Mouse (Mus musculus) adrenal gland, adult 2 months (tissue): ENCODE results near the gene Elmsan1. TPM values are rescaled to one million over a fixed set of nuclear protein-coding genes. Genes with fewer than 3 reads are reported as not detected.

Experiments
- DNase-seq: peaks from one replicate; pipeline ENCODE4 v3.0.0; 2021
- polyA plus RNA-seq: library from polyadenylated mRNA; depleted of rRNA; stranded (reverse); fragments of >200 nt; gene quantifications from 2 replicates; pipeline ENCODE4 v1.2.3, GENCODE M21; 2012; rRNA removed
- total RNA-seq, 2 experiments: library from RNA; stranded (reverse); gene quantifications; 2 replicates each; pipeline ENCODE4 v1.2.3; 2021

Elmsan1 gene
- total and polyA plus RNA-seq, 3 experiments = 17.0 to 22.7 (median 20.4) TPM

DNA sequence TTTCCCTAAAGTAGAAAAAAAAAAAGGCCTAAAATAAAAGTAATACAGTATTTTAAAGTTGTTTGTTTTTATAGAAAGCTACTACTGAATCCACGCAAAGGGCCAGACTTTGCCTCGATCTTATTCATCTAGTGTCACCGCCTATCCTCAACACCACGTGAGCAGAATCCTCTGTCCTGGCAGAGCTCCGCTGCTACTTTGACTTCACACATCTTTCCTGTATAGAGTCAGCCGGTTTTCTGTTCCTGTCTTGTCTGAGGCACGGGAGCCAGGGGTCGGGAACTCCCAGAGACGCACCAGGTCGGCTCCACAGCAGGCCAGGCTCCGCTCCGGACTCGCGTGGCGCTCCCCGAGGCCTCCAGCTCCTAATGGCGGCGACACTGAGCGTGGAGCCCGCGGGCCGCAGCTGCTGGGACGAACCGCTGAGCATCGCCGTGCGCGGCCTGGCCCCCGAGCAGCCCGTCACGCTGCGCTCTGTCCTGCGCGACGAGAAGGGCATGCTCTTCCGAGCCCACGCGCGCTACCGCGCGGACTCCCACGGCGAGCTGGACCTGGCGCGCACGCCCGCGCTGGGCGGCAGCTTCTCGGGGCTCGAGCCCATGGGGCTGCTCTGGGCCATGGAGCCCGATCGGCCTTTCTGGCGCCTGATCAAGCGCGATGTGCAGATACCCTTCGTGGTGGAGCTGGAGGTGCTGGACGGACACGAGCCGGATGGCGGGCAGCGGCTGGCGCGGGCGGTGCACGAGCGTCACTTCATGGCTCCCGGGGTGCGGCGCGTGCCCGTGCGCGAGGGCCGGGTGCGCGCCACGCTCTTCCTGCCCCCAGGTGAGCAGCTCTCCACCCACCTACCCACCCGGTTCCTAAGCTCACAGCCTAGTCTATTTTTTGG, 117.8 kb downstream of the Elmsan1 start, which contains the start of gene Acot6:
Acot6 (plus strand) TSS at position 51 of the 889 bp plus-strand sequence.
- peak; percentile 70 for DNase-seq

DNA sequence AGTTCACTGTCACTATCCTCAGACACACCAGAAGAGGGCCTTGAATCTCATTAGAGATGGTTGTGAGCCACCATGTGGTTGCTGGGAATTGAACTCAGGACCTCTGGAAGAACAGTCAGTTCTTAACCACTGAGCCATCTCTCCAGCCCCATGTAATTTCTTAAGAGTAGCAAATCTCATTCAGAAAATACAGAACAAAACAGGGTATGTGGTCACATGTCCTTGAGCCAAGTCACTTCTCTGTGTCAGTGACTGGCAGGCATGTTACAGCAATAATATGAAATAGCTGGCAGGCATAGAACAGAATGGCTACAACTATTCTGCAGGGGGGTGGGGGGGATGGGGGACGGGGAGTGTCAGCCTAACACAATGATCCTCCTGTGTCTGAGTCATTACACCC, 118.6 kb downstream of the Elmsan1 start:
- DNase-seq = peak; percentile 38

DNA sequence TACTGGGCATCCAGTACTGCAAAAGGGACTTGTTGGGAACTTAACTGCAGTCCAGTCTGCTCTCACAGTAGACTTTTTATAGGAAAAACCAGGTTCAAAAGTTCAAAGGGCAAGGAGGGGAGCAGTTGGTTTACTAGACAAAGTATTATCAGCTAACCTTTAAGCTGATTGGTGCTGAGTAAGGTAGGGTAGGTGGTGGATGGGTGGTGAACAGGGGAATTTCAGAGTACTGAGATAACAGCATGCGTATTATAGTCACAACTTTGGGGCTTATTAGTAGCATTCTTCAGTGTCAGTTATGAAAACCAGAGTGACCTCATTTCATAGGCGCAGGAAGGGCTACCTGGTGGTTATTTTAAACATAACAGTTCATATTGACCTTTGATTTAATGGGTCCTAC, 119.1 kb downstream of the Elmsan1 start:
- no peak for DNase-seq

Other genes starting within 250 kb of the Elmsan1 start
- not detected for gene Heatr4, start 234.0 kb downstream of the Elmsan1 start, total RNA-seq
- not detected in 2 replicates for gene Heatr4, start 234.0 kb downstream of the Elmsan1 start, polyA plus RNA-seq
- 10 to 100 TPM; 19.5 to 26.1 TPM for gene Acot2, start 231.0 kb downstream of the Elmsan1 start, total RNA-seq
- 20.9 and 31.7 TPM in 2 replicates for gene Acot2, start 231.0 kb downstream of the Elmsan1 start, polyA plus RNA-seq
- gene Acot1, start 209.4 kb downstream of the Elmsan1 start, total RNA-seq = 10 to 100 TPM; 11.8 TPM
- 2.9 and 4.1 TPM in 2 replicates for gene Acot1, start 209.4 kb downstream of the Elmsan1 start, polyA plus RNA-seq
- gene Acot4, start 180.5 kb downstream of the Elmsan1 start, total RNA-seq = 1 to 10 TPM; 2.3 to 3.1 TPM
- gene Acot4, start 180.5 kb downstream of the Elmsan1 start, polyA plus RNA-seq = 5.0 and 5.6 TPM in 2 replicates
- gene Gm49366, start 179.9 kb downstream of the Elmsan1 start, total RNA-seq = not detected
- gene Gm49366, start 179.9 kb downstream of the Elmsan1 start, polyA plus RNA-seq = not detected in 2 replicates
- gene Acot3, start 166.7 kb downstream of the Elmsan1 start, total RNA-seq = under 1 TPM; 0.14 to 0.46 TPM
- 0.47 and 1.0 TPM in 2 replicates for gene Acot3, start 166.7 kb downstream of the Elmsan1 start, polyA plus RNA-seq
- gene Acot5, start 149.6 kb downstream of the Elmsan1 start, total RNA-seq = under 1 TPM; 0.23 to 0.35 TPM
- gene Acot5, start 149.6 kb downstream of the Elmsan1 start, polyA plus RNA-seq = 0.19 and 0.52 TPM in 2 replicates
- 1 to 10 TPM; 3.9 to 6.0 TPM for gene Acot6, start 118.2 kb downstream of the Elmsan1 start, total RNA-seq
- gene Acot6, start 118.2 kb downstream of the Elmsan1 start, polyA plus RNA-seq = 4.6 and 5.6 TPM in 2 replicates
- gene Dnal1, start 104.5 kb downstream of the Elmsan1 start, total RNA-seq = 10 to 100 TPM; 15.7 to 18.6 TPM
- 2.6 and 3.3 TPM in 2 replicates for gene Dnal1, start 104.5 kb downstream of the Elmsan1 start, polyA plus RNA-seq
- under 1 TPM; 0.28 to 0.43 TPM for gene Pnma1, start 70.4 kb downstream of the Elmsan1 start, total RNA-seq
- gene Pnma1, start 70.4 kb downstream of the Elmsan1 start, polyA plus RNA-seq = 0.15 TPM in 1 of 2 replicates, not detected in the other
- gene Ptgr2, start 66.4 kb upstream of the Elmsan1 start, total RNA-seq = 10 to 100 TPM; 75.1 to 99.4 TPM
- 4.2 and 7.6 TPM in 2 replicates for gene Ptgr2, start 66.4 kb upstream of the Elmsan1 start, polyA plus RNA-seq
- 10 to 100 TPM; 26.4 to 39.6 TPM for gene Zfp410, start 98.0 kb upstream of the Elmsan1 start, total RNA-seq
- gene Zfp410, start 98.0 kb upstream of the Elmsan1 start, polyA plus RNA-seq = 8.3 and 11.5 TPM in 2 replicates
- gene Coq6, start 142.8 kb upstream of the Elmsan1 start, total RNA-seq = 10 to 100 TPM; 57.3 to 59.7 TPM
- 65.9 and 78.5 TPM in 2 replicates for gene Coq6, start 142.8 kb upstream of the Elmsan1 start, polyA plus RNA-seq
- gene Fam161b, start 143.0 kb upstream of the Elmsan1 start, total RNA-seq = 1 to 10 TPM; 2.0 to 2.3 TPM
- 0.87 and 0.99 TPM in 2 replicates for gene Fam161b, start 143.0 kb upstream of the Elmsan1 start, polyA plus RNA-seq
- gene Entpd5, start 190.1 kb upstream of the Elmsan1 start, total RNA-seq = 100 to 1,000 TPM; 124 to 126 TPM
- 11.9 and 14.8 TPM in 2 replicates for gene Entpd5, start 190.1 kb upstream of the Elmsan1 start, polyA plus RNA-seq
- gene Bbof1, start 190.2 kb upstream of the Elmsan1 start, total RNA-seq = 1 to 10 TPM; 2.7 to 3.4 TPM
- gene Bbof1, start 190.2 kb upstream of the Elmsan1 start, polyA plus RNA-seq = not detected in 2 replicates
- 10 to 100 TPM; 16.0 to 19.6 TPM for gene Rnf113a2, start 198.3 kb upstream of the Elmsan1 start, total RNA-seq
- gene Rnf113a2, start 198.3 kb upstream of the Elmsan1 start, polyA plus RNA-seq = 0.73 and 0.86 TPM in 2 replicates
- 100 to 1,000 TPM; 211 to 272 TPM for gene Aldh6a1, start 232.1 kb upstream of the Elmsan1 start, total RNA-seq
- gene Aldh6a1, start 232.1 kb upstream of the Elmsan1 start, polyA plus RNA-seq = 21.7 and 22.0 TPM in 2 replicates
- gene Lin52, start 232.5 kb upstream of the Elmsan1 start, total RNA-seq = 10 to 100 TPM; 16.2 to 19.7 TPM
- gene Lin52, start 232.5 kb upstream of the Elmsan1 start, polyA plus RNA-seq = 5.0 and 6.9 TPM in 2 replicates